Mouse (Mus musculus): ENCODE measurements around the gene Foxred2. TPM values are rescaled to one million over a fixed set of nuclear protein-coding genes. Genes with fewer than 3 reads are reported as not detected.
A peak's percentile ranks its signal among the peaks of the same experiment; 100 is the strongest.

Gene Foxred2
- total RNA-seq, 1 experiment from 2014 or later, result 3.3 TPM

- no peak for DNase-seq
Observed at GRCm38 (mm10) chr15:77949061-77949460, 7.5 kb downstream of the Foxred2 start.

DNA sequence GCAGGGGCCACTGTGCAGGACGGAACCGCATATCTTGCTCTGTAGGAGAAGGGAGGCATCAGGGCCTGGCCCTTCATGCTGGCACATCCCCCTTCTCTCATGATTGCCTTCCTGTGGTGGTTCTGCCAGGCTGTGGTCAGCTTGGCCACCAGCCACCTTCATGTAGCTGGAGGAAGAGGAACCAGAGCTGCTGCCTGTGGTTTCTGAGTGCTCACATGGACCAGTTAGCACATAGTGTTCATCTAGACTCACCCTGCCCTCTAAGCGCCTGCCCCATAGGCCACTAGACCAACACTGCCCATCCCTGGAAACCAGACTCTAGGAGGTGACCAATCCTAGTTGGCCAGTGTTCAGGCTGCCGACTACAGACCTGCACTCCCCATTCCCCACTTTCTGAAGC lies 10.8 kb downstream of the Foxred2 start:
- no peak for DNase-seq

- DNase-seq, result no peak
Observed at GRCm38 (mm10) chr15:77941563-77941962, 15.0 kb downstream of the Foxred2 start.

DNA sequence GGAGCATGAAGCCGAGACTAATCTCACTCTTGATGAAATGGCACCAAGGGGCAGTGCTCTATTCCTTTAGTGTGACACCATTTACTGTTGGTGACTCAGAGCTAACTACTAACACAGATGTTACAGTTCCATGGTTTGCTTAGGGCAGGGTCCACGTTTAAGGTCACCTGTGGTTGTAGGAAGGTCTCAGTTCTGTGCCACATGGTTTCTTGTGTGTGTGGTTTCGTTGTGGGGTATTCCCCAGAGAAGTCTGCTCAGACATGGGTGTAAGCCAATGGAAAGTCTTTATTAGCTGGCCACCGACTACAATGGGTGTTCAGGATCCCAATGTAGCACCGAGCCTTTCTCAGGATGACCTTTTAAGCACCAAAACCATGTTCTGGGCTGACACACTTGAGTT lies 18.0 kb downstream of the Foxred2 start:
- no peak for DNase-seq

DNA sequence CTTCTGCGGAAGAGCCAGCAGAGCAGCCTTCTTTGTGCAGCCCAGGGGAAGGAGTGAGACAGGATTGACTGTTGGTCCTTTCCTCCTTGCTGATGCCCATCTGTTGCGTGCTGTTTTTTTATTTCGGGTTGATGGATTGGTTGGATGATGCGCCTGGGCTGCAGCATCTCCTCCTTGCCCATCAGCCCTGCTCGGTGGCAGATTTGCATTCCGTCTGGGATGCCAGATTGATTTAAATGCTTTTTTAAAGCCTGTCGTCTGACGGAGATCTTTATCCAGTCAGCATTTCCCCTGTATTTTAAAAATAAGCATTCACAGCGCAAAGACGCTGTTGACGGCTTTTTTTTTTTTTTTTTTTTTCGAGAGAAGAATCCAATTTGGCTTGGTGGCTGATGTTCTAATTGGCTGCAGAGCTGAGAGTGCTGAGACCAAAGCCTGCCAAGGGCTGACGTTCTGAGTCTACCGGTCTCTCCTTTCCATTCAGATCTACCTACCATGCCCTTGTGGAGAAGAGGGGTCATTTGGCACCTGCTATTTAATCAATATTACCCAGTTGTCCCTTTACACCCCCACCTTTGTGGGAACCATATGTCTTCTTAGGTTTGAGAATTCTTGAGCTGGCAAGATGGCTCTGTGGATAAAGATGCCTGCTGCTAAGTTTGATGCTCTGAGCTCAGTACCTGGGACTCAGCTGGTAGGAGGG lies 20.7 kb downstream of the Foxred2 start:
- DNase-seq, result no peak

DNA sequence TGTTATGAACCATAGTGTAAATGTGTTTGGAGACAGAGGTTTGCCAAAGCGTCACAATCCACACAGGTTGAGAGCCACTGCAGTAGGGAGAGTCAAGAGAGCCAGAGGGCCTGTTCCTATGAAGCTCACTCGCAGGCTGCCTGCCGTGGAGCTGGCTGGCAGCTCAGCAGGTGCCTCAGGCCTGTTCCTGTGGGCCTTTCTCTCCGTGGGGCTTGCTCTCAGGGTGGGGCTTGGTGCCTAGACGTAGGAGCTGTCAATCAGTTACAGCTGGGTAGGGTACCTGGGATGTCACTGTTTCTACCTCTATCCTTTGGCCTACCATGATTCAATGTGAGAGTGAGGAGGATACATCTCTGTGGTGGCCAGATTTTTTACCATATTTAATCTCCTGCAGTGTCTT lies 21.6 kb downstream of the Foxred2 start:
- DNase-seq, result no peak

DNA sequence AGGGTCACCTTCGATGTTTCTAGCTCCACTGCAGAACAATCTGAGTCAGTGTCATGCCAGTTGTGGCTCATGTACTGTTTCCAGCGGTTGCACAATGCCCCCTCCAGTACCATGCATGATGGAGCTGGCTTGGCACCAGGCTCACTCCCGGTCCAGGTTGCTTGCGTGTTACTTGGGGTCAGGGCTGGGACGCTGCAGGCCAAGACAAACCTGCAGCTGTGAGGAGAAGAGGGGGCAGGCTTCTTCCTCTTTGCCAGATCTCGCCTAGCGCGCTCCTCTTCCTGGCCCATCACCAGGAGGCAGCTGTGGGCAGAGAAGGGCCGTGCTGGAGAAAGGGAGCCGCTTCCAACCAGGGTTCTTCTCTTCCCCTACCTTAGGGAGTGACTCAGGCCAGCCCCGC lies 22.2 kb downstream of the Foxred2 start:
- peak; percentile 79 for DNase-seq

GRCm38 (mm10) chr15:77933770-77934169 lies 22.8 kb downstream of the Foxred2 start:
- peak; percentile 99 for DNase-seq

DNA sequence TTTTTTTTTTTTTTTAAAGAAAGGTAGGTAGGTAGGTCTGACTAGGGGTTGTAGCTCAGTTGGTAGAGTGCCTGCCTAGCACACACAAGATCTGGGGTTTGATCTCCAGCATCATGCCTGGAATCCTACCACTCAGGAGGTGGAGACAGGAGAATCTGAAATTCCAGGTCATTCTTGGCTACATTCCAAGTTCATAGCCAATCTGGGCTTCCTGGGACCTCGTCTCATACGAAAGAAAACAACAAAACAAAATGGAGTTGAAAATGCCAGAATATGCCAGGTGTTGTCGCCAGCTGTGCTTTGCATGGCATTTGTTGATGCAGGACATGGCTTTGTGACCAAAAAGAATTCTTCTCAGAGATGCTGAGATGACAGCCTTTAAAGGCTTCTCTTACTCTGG lies 23.3 kb downstream of the Foxred2 start:
- no peak for DNase-seq

- DNase-seq, result no peak
Observed at GRCm38 (mm10) chr15:77931689-77932016, 24.9 kb downstream of the Foxred2 start.

DNA sequence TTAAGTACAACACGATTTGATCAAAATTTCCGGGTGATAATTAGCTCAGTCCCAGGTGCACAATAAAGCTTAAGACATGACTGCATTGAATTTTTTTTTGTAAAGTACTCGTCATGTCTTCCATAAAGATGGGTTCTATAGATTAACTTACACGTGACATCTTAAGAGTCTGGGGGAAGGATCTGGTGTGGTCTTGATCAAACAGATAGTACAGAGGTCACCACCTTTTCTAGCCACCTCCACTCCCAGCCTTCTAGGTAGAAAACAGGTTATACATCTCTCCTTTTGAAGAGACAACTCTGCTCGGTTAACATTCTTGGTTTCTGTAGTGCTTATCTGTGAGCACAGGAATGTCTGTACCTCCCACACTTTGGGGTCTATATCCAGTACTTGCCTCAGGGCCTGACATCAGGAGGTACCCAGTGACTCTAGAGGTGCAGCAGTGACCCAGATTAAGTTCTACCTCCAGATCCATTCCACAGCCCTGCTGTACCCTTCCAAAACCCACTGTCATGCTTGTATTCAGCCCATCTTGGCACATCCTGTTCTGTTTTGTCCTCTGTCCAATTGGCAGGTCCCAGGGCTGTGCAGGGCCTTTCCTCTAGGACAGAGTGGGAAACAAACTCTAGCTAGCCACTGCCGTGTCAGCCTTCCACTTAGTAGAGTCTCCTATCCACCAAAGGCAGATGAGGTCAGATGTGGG lies 25.4 kb downstream of the Foxred2 start:
- no peak for DNase-seq

DNA sequence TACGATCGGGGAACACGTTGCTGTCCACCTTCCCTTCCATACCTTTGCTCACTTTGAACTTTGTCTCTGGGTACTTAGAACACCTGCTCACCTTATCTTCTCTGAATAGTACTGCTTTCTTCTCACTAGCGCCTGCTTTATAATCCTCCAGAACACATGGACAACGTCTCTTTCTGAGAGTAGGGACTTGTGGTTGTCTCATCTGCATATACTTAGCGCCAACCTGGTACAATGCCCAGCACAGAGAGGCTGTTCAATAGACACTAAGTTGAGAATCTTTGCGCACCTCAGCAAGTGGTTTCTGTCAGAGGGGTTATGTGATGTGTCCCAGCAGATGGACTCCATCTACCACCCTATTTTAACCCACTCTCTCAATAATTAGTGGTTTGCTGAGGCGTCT lies 26.7 kb downstream of the Foxred2 start:
- no peak for DNase-seq

GRCm38 (mm10) chr15:77928673-77929331 lies 27.7 kb downstream of the Foxred2 start, which contains the start of gene Txn2:
Txn2 (minus strand) TSS chr15:77929006.
- peak; percentile 98 for DNase-seq

- DNase-seq, result peak; percentile 43
Observed at GRCm38 (mm10) chr15:77928091-77928490, 28.4 kb downstream of the Foxred2 start.

DNA sequence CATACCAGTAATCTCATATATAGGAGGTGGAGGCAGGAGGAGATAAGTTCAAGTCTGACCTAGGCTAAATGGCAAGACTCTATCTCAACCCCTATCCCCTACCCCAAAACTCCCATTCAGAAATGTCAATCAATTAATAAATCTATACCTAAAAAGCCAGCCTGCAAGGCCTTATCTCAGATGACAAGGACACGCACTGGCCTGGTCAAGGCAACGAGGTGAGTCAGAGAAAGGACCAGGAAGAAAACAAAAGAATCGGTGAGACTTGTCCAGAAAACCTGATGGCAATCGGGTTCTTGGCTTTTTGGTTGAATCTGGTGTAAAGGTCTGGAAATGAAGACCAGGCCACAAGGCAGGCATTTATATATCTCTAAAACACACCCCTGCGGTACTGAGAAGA lies 29.6 kb downstream of the Foxred2 start:
- peak; percentile 43 for DNase-seq

GRCm38 (mm10) chr15:77925195-77925594 lies 31.3 kb downstream of the Foxred2 start:
- no peak for DNase-seq

DNA sequence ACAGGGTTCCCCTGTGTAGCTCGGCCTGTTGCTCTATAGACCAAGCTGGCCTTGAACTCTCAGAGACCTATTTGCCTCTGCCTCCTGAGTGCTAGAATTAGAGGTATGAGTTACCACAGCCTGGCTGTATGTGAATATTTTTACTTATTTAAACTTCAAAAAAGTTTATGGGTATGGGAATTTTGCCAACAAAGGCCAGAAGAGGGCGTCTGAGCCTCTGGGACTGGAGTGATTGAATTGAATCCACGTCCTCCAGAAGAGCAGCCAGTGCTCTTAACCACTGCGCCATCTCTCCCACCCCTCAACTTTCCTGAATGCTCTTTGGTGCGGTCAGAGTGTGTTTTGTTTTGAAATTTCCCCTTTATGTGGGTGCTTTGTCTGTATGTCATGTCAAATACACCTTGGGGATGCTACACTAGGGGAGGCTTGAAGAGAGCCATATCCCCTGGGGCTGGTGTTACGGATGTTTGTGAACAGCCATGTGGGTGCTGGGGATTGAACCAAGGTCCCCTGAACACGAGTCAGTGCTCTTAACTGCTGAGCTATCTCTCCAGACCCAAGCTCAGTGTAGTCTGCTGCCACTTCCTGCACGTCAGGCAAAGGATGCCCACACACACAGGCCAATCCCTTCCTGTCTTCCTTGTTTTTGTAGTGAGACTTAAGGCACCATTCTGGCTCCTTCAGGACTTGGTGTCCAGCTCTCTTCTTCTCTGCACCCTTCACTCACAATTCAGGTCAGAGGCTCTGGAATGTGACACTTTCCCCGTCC lies 33.1 kb downstream of the Foxred2 start:
- peak; percentile 28 for DNase-seq

GRCm38 (mm10) chr15:77922710-77923109 lies 33.8 kb downstream of the Foxred2 start:
- DNase-seq, result peak; percentile 70

DNA sequence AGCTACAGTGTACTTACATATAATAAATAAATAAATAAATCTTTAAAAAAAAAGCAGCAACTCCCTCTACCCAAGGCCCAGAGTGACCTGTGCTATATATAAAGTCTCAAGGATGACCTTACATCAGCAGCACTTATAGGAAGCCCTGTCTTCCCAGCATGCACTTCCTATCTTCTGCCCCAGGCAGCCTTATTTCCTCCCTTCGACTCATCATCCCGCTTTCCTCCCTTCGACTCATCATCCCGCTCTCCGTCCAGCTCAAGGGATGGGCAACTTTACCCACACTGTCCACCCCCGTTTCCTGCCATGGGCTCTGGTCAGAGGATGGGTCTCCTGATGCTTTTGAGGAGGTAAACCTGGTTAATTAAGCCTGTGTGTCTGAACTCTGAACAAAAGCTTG lies 34.9 kb downstream of the Foxred2 start:
- no peak for DNase-seq

DNA sequence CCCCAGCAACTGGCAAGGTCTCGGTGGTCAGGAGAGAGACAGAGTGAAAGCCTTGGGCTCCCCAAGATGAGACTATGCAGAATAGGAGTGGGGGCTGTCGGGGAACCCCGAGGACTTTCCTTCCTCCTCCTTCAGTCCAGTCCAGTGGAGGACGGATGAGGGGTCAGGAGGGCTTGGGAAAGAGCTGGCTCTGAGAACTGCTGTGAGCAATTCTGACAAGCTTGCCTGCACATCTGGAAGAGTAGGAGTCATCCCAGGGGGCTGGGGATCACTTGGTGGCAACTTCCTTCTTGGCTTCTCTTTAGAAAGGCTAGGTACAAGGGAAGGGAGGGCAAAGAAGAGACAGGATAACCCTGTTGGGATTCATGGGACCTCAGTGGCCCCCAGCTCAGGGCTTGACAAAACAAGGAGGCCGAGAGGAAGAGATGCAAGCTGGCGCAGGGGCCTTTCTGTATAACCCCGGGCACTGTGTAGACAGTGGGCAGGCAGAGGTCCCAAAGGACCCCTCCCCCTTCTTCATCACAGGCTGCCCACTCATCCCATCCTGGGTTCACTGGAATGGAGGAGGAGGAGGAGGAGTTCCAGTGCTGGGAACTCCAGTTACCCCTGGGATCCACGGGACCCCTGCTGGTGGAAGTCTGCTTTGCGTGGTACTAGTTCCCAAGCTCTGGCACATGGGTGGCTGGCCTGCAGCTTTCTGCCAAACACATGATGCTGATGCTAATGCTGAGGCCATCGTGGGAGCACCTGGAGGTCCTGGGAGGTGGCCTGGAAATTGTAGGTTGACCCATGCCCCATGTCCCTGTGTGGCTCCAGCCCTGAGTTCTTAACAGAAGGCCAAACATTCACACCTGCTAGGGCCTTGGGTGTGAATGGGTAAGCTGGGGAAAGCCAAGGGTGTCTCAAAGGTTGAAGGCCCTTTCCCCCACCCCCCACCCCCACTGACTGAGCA lies 35.7 kb downstream of the Foxred2 start:
- peak; percentile 61 for DNase-seq

GRCm38 (mm10) chr15:77919441-77919840 lies 37.1 kb downstream of the Foxred2 start:
- no peak for DNase-seq

Data from adrenal gland, postnatal 14 days (tissue).